Mouse (Mus musculus) adrenal gland, postnatal 4 days (tissue): ENCODE measurements at regions not wholly inside any gene's neighbourhood (a gene's known extent, or its start where the extent isn't known, plus 50 kb on each side); places are given as distances from the start of the nearest gene placed in this dataset.
"Not testable (repeated sequence)": the region's sequence is repeated elsewhere in the genome, so short reads cannot be mapped to it uniquely, and the experiment has no call there.

Experiments used
- DNase-seq, 2 experiments: peaks; one replicate each; pipeline ENCODE4 v3.0.0; 2021 to 2022; ENCODE audit warnings: low spot score in 2 of 2, mixed read lengths in 2 of 2

DNA sequence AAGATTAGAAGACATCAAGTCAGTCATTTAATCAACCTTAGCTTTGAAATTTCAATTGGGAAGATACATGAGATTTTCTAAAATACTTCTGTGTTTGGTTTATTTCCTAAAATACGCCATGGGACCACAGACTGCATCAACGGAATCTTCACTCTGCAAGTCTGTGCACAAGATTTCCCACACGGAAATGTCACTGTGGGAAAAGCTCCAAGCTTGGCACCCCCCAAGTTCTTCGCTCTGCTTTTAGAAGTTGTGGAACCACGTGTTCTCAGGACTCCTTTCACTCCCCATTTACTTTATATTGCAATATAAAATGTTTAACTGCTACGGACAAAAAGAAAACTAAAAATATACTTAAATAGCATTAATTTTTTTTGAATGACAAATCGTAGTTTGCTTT lies 254.8 kb upstream of the Pbx1 start:
- no peak for DNase-seq

DNA sequence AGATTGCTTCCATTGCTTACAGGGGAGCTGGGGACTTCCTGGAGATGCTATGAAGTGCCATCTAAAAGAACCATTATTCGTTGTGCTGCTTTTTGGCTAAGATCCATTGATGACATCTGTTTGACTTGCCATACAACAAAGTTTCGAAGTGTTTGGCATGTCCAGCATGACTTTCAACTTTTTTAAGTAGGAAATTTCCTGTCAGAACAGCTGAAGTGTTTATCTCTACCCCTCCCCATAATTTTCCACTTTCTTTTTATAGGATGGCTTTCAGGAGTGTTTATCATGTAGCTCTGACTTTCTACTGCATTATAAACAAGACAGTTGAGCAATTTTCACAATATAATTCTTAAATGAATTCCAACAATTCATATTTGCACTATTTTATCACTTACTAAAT lies 253.1 kb upstream of the Pbx1 start:
- no peak for DNase-seq

DNA sequence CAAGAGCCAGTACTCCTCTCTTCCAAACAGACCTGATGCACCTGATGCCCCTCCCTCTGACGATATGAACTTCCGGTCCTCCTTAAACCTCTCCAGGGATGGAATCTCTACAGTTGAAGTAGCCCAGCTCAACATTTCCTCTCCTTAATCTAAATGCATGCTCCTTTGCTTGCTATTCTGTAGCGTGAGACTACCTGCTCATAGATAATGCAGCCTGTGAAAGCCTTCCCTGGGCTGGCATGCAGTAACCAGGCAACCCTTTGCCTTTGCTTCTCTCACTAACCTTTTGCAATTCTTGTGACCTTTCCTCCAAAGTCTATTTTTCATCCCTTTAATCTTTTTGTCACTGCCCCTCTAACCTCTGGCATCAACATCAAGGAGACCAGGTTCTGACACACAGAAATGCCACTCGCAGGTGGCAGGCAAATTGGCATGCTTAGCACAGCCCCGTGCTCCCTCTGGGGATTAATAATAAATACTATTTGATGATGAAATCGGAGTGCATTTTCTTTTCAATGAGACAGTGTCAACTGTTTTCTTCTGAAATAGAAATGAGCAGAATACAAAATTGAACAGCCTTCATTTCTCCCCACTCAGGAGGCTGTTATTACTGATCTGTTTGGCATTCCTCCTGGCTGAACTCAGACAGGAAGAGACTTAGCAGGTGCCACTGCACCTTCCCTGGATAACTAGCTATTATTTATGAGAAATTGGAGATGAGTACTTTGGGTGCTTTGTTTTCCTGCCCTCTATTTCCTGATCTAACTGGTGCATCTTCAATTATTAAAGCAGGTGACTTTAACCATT lies 249.8 kb upstream of the Pbx1 start:
- no peak for DNase-seq

DNA sequence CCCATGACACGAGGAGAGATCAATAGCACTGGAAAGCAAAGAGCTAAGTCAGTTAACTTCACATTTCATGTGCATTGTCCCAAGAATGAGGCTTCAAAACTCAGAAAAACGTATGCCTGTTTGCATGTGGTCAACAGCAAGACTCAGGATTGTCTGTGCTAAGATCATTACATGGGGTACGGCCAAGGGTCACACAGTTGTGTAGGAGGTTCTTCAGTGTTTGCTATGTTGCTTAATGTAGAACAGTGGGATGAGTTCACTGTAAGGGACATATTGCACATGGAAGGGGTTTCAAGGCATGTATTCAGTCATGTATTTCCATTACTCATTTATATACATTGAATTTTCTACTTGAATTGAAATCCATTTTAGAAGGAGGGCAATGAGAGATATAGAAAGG lies 248.6 kb upstream of the Pbx1 start:
- DNase-seq: no peak

DNA sequence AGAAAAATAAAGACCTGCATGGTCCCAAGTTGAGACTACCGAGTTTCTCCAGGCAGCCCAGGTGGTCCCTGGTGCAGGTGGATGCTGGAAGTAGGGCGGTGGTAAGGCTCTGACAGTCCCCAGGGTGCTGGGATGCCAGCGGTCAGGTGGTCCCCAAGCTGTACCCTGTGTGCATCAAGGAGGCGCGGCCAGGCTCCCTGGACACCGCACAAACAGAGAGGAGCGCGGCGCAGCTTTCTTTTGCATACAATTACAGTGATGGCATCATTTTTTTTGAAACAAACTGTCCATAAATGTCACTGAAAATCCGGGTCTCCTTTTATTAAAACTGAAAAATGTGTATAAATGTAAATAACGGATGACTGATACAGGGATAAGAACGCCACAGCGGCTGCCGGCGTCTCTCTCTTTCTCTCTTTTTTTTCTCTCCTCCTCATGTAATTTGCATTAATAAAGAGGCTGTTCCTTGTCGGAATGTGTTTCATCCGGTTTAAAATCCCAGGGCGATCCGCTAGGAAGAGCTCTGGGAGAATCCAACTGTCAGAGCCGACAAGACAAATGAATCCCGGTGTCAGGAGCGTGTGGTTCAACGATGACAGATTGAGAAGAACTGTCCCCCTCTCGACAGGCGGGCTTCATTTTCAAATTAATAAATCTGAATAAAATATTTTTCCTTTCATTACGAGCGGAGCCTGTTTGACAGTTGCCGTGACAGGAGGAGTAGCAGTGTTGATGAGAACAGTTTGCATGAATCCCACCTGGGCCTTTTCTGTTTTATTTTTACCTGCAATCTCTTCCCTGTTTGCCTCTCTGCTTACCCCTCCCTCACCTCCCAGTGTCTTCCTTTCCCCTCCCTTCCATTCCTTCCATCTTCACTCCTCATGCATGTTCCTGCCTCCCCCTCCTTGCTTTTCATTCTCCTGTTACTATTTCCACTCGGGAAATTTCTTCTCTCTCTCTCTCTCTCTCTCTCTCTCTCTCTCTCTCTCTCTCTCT lies 244.6 kb upstream of the Pbx1 start:
- no peak for DNase-seq

DNA sequence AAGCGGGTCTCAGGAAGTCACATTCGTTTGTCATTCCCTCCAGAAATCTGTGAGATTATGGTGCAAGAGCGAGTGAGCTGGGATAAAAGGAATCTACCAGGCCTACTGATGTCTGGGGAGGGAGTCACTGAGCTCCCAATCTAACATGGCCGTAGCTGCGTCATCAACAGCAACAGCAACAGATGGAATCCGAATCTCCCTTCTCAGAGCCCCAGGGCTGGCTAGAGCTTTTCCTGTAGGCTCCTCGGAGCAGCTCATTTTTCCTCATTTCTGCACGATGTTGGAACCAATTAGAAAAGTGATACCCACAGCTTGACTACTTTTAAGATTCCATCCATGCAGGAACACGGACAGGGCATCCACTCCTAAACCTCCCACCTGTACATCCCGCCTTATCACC lies 243.7 kb upstream of the Pbx1 start:
- DNase-seq: no peak

DNA sequence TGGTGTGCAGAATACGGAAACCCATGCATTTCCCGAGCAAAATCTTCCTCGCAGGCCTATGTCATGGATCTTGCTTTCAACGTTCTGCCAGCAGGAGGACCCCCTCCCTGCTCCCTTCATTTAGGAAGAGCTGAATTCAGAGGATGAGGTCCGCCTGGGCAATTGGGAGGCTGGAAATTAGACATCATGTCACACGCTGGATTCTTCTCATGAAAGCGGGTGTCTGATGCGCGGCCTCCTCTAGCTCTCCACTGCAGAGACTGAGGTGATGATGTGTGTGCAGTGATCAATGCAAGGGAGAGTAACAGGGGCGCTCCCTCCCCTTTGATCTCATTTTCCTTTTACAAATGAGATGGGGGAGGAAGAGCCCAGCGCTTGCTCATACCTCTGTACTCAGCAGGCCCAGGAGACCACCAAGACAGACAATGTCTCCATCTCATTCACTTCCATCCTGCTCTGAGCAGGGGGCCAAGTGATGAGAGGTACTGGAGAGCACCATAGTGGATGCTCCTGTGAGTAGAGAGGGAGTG lies 230.8 kb upstream of the Pbx1 start:
- DNase-seq: no peak

DNA sequence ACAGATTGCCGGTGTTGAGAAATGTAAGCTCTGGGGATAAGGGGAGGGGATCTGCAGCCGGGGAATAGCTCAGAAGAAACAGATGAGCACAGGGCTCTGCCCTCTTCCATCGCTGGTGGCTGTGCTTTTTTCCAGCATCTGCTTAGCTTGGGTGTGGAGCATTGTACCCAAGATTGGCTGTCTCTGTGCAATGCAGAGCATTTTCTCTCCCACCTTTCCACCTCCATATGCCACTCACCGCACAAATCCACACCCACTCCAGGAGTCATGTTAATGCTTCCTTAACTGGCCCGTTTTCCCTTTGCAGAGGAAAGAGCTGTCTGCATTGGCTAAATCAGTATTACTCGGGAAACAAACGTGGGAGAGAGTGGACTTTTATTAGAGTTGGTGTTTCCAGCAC lies 228.9 kb upstream of the Pbx1 start:
- DNase-seq: no peak

DNA sequence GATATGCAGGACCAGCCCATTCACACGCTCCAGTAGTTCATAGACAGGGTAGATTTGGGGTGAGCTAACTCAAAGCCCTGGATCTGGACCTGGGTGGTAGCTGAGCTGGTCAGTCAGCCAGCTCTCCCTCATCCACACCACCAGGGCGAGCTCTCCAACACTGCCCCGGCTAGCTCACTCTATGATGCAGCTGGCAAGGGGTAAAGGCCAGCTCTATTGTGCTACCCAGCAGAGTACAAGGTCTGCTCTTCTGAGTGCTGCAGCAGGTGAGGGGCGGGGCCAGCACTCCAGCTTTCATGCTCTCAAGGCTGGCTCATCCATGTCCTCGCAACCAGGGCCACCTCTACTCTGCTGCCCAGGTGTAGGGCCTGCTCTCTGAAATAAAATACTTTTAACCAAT lies 227.5 kb upstream of the Pbx1 start:
- no peak for DNase-seq

DNA sequence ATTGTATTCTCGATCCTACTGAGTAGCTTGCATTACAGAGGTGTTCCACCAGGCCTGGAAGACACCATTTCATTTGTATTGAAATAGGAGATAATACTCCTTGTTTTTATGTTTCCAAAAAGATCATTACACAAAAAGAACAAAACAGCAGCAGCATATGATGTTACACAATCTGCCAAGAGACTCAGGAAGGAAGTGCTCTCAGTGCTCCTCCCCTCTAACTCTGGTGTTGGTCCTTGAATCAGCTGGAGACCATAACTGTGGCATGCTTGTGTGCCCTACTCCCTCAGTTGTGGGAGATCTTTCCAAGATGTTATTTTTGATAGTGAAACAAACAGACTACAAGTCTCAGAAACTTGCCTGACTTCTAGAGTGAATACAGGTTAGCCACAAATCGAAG lies 200.8 kb upstream of the Pbx1 start:
- DNase-seq: no peak

DNA sequence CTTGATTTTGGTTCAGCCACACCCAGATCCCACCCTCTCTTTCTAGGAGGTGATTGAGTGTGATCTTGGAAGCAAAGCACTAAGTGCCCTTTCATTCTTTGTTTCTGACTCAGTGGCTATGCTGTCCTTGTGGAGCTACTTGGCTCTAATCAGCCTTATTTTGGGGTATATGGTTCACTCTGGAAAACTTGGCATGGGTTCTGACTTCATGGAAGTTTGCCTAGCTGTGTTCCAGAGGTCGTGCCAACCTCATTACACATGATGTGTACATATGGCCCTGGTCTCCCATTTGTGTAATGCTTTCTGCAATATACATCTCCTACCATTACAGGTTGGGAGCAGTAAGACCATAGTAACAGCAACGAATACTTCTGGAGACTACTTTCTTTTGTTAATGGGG lies 199.9 kb upstream of the Pbx1 start:
- DNase-seq: no peak

DNA sequence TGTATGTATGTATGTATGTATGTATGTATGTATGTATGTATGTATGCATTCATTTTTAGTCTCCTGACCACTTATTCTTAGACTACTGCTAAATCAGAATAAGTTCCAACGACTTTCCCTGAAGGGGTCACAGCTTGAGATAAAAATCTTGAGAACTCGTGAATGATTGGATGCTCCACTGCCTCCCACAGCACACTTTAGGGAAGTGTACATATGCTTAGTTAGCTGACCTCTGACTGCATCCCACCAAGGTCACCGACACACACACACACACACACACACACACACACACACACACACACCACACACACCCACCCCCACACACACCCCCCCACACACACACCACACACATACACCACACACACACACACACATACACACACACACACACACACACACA lies 169.9 kb upstream of the Pbx1 start:
- not testable (repeated sequence) for DNase-seq

DNA sequence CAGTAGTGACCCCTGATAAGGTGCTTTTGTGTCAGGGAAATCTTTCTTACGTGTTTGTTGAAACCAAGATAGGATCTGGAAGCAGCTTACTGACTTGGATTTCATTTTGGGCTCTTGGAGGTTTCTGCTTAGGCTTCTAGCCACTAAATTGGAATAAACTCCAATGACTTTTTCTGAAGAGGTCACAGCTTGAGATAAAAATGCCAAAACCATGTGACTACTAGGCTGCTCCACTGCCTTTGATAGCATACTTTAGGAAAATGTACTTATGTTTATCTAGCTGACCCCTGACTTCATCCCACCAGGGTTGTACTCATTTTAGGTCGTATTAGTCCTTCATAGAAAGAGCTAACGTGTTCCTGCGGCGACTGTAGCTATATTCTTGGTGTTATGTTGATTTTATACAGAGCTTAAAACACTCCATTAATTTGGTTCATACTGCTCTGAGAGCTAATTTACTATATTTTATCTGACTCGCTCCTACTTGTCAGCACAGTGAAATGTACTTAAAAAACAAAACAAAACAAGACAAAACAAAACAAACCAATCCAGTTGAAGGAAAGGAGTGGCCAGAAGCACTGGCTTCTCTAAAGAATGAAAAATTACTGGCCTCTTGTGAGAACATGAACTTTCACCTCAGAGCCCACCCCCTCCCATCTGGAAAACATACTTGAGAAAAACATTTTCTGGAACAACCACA lies 168.5 kb upstream of the Pbx1 start:
- DNase-seq: no peak

DNA sequence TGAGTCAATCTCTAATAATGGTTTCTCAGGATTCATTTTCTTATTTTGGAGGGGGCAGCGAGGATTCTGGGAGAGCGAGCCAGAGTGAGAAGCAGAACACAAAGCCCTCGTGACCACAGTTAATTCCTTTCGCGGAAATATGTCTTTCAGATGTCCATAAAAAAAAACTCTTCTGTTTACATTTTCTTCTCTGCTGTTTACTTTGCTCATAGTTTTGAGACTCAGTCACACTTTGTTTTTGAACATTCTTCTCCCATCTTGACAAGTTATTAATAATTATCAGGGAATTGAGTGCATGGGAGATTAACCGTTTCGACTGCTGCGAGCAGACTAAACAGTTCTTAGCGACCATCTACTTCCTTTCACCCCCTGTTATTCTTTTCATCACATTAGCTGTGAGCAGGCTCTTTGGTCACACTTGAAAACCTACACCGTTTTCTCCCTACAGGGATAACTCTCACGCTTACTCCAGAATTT lies 166.2 kb upstream of the Pbx1 start:
- DNase-seq: no peak

DNA sequence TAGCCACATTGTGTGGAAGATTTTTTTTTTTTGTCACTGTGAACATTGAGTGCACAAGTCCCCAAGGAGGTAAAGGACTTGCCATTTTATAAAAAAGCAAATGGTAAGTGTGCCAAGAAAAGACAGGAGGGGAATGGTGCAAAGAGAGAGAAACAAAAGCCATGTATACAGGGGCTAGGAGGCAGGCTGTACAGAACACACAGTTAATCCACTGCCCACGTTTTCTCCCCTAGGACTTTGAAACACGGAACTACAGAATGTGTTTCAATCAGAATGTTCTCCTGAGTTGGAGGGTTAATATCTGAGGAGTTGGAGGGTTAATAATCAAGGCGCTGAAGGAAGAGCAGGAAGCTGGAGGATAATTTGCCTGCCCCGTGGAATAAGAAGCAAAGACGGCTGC lies 165.4 kb upstream of the Pbx1 start:
- DNase-seq: no peak

DNA sequence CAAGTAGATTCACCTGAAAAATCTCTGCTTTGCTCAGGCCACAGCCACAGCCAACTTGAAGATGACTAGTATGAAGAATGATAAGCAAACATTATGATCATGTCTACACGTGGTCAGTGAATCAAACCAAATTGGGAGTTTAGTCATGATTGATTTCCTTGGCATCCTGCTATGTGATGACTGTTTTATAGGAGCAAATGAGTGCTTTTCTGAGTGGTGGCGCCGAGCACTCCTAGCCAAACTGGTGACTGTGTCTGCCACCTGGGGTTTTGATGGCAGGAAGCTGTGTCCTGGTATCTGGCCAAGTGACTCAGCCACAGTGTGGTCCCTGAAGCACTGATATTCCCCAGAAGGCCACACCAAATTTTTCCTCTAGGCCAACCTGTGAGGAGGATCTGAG lies 152.1 kb upstream of the Pbx1 start:
- DNase-seq: no peak

DNA sequence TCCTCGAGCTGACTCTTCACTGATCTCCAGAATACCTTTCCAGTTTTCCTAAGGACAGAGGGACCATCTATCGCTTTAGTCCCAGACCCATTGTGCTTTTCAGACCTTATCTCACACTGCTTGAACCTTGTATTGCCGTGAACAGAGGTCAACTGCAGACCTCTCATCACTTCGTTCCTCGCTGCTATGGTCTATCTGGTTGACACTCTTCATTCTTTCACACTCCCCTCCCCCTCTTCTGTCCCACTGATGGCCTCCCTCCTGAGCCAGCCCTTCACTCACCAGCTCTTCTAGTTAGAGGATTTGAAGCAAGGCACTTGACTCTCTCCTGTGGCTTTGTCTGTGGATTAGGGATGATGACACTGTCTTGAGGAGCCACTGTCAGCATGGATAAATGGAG lies 150.4 kb upstream of the Pbx1 start:
- DNase-seq: no peak

DNA sequence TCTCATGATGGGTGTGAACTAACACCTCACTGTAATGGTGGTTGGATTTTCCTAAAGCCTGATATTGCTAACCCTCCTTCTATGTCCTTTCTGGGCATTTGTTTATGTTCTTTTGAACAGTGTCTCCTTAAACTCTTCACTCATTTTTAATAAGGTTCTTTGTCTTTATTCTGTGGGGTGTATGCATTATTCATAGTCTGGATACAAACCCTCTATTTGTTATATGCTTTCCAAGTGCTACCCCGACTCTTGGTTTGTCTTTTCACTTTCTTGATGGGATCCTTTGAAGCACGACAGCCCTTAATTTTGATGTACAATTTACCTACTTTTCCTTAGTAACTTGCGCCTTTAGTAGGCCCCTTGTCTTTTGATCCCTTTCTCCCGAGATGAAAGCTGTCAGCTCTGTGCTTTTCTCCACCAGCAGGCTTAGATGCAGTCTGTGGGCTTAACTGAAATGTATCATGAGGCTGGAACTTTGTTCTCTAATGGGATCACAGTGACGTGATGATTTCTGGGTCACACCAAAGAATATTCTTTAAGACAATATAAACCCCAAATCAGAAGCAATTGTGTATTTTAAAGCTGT lies 138.0 kb upstream of the Pbx1 start:
- DNase-seq: no peak

DNA sequence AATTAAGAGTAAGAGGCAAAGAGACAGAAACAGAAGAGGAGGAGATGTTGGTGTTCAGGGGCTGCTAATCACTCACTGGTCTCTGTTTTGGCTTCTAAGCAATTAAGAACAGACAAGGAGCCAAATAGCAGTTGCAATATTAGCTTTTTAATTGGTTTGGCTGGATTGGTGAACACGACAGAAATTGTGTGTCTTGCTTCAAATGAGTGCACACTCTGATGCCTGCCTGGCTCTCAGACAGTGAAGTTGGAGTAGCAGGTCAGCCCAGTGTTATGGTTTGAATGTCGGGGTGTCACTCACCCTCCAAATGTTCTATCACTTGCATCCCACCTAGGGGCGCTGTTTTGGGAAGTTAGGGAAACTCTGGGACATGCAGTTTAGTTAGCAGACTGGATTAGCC lies 120.3 kb upstream of the Pbx1 start:
- no peak for DNase-seq

DNA sequence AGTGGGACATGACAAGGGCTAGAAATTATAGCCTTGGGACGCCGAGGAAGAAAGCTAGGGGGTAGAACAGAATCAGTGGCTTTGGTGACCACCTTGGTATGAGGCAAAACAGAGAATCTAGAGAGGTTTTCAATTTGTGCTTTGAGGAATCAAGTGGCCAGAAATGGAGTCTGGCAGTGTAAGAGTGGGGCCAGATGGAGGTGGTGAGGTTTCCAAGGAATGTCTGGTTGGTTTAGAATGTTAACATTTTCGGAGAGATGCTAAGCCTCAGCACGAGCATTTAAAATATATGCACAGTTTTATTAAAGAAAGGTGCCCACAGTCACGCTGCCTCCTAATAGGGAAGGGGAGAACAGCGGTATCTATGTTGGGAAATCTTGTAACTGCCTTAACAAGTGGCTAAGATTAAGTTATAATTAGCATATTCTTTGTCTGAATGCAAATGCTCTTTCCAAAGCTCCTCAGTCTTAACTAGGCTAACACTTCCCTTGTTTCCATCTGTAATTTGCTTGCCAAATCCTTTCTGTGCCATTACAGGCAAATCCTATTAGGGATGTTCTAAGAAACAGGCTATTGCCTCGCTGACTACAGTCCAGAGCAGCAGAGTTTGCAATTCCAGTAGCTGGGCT lies 117.9 kb upstream of the Pbx1 start:
- no peak for DNase-seq

DNA sequence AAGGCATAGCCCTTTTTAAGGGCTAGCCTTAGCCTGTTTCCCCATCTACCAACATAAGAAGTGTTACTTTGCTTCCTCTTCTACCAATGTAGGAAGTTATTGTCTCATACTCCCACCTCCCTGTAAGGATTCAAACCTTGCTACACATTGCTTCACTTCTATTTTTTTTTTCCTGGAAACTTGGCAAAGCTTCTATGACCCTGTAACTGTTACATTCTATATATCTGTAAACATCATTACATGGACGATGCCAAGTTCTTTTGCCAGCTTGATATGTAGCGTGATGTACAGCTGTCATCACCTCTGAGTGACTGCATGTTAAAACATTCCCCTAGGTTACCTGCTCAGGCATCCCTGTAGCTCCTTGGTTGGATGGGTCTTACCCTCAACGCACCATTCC lies 114.1 kb upstream of the Pbx1 start:
- no peak for DNase-seq
